Comparison of ENCODE assay signal across 28 mouse cellular contexts in the genomic region with DNA sequence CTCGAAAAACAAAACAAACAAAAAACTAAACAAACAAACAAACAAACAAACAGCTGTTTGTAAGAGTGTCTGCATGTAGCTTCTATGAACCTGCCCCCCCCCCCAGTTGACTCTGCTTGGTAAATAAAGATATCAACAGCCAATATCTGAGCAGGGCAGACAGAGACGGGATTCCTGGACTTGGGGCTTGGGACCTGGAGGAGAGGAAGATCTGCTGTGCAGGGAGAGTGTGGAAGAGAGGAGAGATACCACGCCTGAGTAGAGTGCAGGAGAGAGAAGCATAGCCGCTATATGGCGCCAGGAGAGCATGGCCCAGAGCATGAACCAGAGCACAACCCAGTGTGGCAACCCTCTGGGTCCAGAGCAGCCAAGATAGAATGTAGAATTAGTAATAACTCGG.
"Had no signal": no experiment of that assay in that cellular context is flagged by ENCODE, and none has a peak within 500 bp of the region (broad histone marks: within the 10 kb centered on the region; RNA-seq: fewer than 3 reads in every experiment).

No protein-coding gene starts in this region.

- H3K27me3 ChIP-seq: embryonic facial prominence, embryonic 12.5 days; embryonic facial prominence, embryonic 13.5 days; embryonic facial prominence, embryonic 15.5 days; forebrain, embryonic 12.5 days; forebrain, embryonic 13.5 days; forebrain, embryonic 15.5 days had no signal

- DNase-seq: cerebellum, adult 2 months; cerebellum, adult 8-10 months; cerebellum, adult 9-10 months; cerebellum, adult 9-11 months; cerebellum, postnatal 10 days; cerebellum, postnatal 14 days; cerebellum, postnatal 25 days; cerebellum, postnatal 36 days; embryo, embryonic 11 days; forebrain, postnatal 0 days; gastrocnemius, adult 2 months; gastrocnemius, postnatal 10 days; gastrocnemius, postnatal 14 days; gastrocnemius, postnatal 25 days; gastrocnemius, postnatal 36 days; heart, adult 11 months; heart, adult 18-20 months had no signal

- H3K4me3 ChIP-seq: embryonic facial prominence, embryonic 10.5 days; embryonic facial prominence, embryonic 12.5 days; embryonic facial prominence, embryonic 13.5 days; embryonic facial prominence, embryonic 15.5 days; erythroblast, embryonic 14.5 days; forebrain, embryonic 10.5 days; forebrain, embryonic 12.5 days; forebrain, embryonic 13.5 days; forebrain, embryonic 15.5 days; gastrocnemius, adult 2 months had no signal

- ATAC-seq: forebrain, embryonic 13.5 days; forebrain, embryonic 14.5 days; forebrain, embryonic 15.5 days; forebrain, embryonic 16.5 days; forebrain, postnatal 0 days had no signal

- H3K4me1 ChIP-seq: embryonic facial prominence, embryonic 10.5 days; embryonic facial prominence, embryonic 12.5 days; embryonic facial prominence, embryonic 13.5 days; embryonic facial prominence, embryonic 15.5 days; forebrain, embryonic 10.5 days; forebrain, embryonic 12.5 days; forebrain, embryonic 13.5 days; forebrain, embryonic 15.5 days had no signal

- H3K36me3 ChIP-seq: embryonic facial prominence, embryonic 10.5 days; embryonic facial prominence, embryonic 12.5 days; embryonic facial prominence, embryonic 13.5 days; embryonic facial prominence, embryonic 15.5 days; forebrain, embryonic 10.5 days; forebrain, embryonic 12.5 days; forebrain, embryonic 15.5 days had no signal

- H3K9me3 ChIP-seq: embryonic facial prominence, embryonic 10.5 days; embryonic facial prominence, embryonic 12.5 days; embryonic facial prominence, embryonic 13.5 days; embryonic facial prominence, embryonic 15.5 days; forebrain, embryonic 10.5 days; forebrain, embryonic 12.5 days; forebrain, embryonic 13.5 days; forebrain, embryonic 15.5 days had no signal

- H3K9ac ChIP-seq: embryonic facial prominence, embryonic 12.5 days; embryonic facial prominence, embryonic 13.5 days; embryonic facial prominence, embryonic 15.5 days; forebrain, embryonic 12.5 days; forebrain, embryonic 13.5 days; forebrain, embryonic 15.5 days; forebrain, postnatal 0 days had no signal

- H3K4me2 ChIP-seq: embryonic facial prominence, embryonic 12.5 days; embryonic facial prominence, embryonic 13.5 days; embryonic facial prominence, embryonic 15.5 days; forebrain, embryonic 12.5 days; forebrain, embryonic 13.5 days; forebrain, embryonic 15.5 days had no signal

- H3K27ac ChIP-seq: embryonic facial prominence, embryonic 10.5 days; embryonic facial prominence, embryonic 12.5 days; embryonic facial prominence, embryonic 13.5 days; embryonic facial prominence, embryonic 15.5 days; forebrain, embryonic 10.5 days; forebrain, embryonic 12.5 days; forebrain, embryonic 13.5 days; forebrain, embryonic 15.5 days; gastrocnemius, adult 2 months had no signal
